Mouse (Mus musculus) forebrain, embryonic 12.5 days (tissue): ENCODE measurements around the gene Kcnj15. TPM values are rescaled to one million over a fixed set of nuclear protein-coding genes. Genes with fewer than 3 reads are reported as not detected.

Experiments used
- ATAC-seq: fragments of 200-750 bp; cut with Nextera tagmentation; 2 replicates; pipeline ENCODE4 v1.8.0; 2017; ENCODE audit warnings: moderate TSS enrichment; ENCODE audit not compliant: low FRiP score
- H3K27ac ChIP-seq: fragments of 300-500 bp; sonication (generic); 2 replicates; pipeline ENCODE4 v1.5.1; 2016; ENCODE audit warnings: mild to moderate bottlenecking
- H3K27me3 ChIP-seq: fragments of 300-500 bp; sonication (generic); 2 replicates; pipeline ENCODE4 v1.6.1; 2016; ENCODE audit warnings: mild to moderate bottlenecking
- H3K36me3 ChIP-seq: fragments of 300-500 bp; sonication (generic); replicated peaks from 2 replicates; pipeline ENCODE4 v1.6.1; 2016; ENCODE audit warnings: mild to moderate bottlenecking
- H3K4me1 ChIP-seq: fragments of 300-500 bp; sonication (generic); 2 replicates; pipeline ENCODE4 v1.6.1; 2016
- H3K4me2 ChIP-seq: fragments of 300-500 bp; sonication (generic); 2 replicates; pipeline ENCODE4 v1.6.1; 2016; ENCODE audit warnings: mild to moderate bottlenecking, moderate library complexity
- H3K4me3 ChIP-seq: fragments of 300-500 bp; sonication (generic); replicated peaks from 2 replicates; pipeline ENCODE4 v1.5.1; 2016; ENCODE audit warnings: mild to moderate bottlenecking
- H3K9ac ChIP-seq: fragments of 300-500 bp; sonication (generic); 2 replicates; pipeline ENCODE4 v1.6.1; 2016; ENCODE audit warnings: mild to moderate bottlenecking
- H3K9me3 ChIP-seq: fragments of 300-500 bp; sonication (generic); 2 replicates; pipeline ENCODE4 v1.6.1; 2016
- WGBS: fragments of 180-500 bp; shearing (Covaris S2); methylation state at CpG from one replicate; pipeline ENCODE4 v1.1.7; 2016; 5-methylcytosine and 5-hydroxymethylcytosine counted together
- polyA plus RNA-seq: library from polyadenylated mRNA; unstranded; fragments of >200 nt; fragmentation: Nextera tagmentation; extraction: Ambion mirVana; gene quantifications from 2 replicates; pipeline ENCODE4 v1.2.1, GENCODE M21; 2016

The Kcnj15 gene
- polyA plus RNA-seq, 1 experiment from 2014 or later: 0.24 TPM

GRCm38 (mm10) chr16:95321945-95322625 is 64.7 kb downstream of the Kcnj15 start:
- Histone ChIP-seq H3K27me3 (no peaks in the 10 kb centered on the region), H3K4me3 (no peak overlapping the region), H3K36me3 (no peaks in the 10 kb centered on the region), H3K27ac (no peak overlapping the region), H3K9me3 (no peaks in the 10 kb centered on the region), H3K4me1 (no peaks in the 10 kb centered on the region), H3K9ac (no peak overlapping the region), H3K4me2 (no peak overlapping the region)
- 81% methylated on average over 9 of the region's 9 CpGs for WGBS
- ATAC-seq: no peak

- H3K4me1 ChIP-seq: no peaks in the 10 kb centered on the region
- H3K9ac ChIP-seq: no peak overlapping the region
- no peaks in the 10 kb centered on the region for H3K36me3 ChIP-seq
- H3K27me3 ChIP-seq: no peaks in the 10 kb centered on the region
- no peak for ATAC-seq
- no peak overlapping the region for H3K27ac ChIP-seq
- 88% methylated on average over 5 of the region's 5 CpGs for WGBS
- no peaks in the 10 kb centered on the region for H3K9me3 ChIP-seq
- no peak overlapping the region for H3K4me3 ChIP-seq
- no peak overlapping the region for H3K4me2 ChIP-seq
Measured at GRCm38 (mm10) chr16:95332159-95332558, 74.8 kb downstream of the Kcnj15 start.

GRCm38 (mm10) chr16:95340885-95341791 is 83.8 kb downstream of the Kcnj15 start:
- H3K9ac ChIP-seq: 0 out of 2 replicates have a peak overlapping the region, but pooled peaks have one; percentile 8
- no peaks in the 10 kb centered on the region for H3K36me3 ChIP-seq
- H3K4me2 ChIP-seq: peak overlapping the region; percentile 42
- no peak overlapping the region for H3K27ac ChIP-seq
- ATAC-seq: peak; percentile 86
- peaks cover 5% of the 10 kb centered on the region; the same call in 1 of the 2 replicates for H3K27me3 ChIP-seq
- H3K9me3 ChIP-seq: no peaks in the 10 kb centered on the region
- WGBS: 22% methylated on average over 28 of the region's 28 CpGs
- H3K4me1 ChIP-seq: peaks cover 10% of the 10 kb centered on the region
- peak overlapping the region; percentile 15; the same call in 1 of the 2 replicates for H3K4me3 ChIP-seq

- Histone ChIP-seq H3K9ac (no peak overlapping the region), H3K27me3 (peaks cover 5% of the 10 kb centered on the region; the same call in 1 of the 2 replicates), H3K4me2 (no peak overlapping the region), H3K4me1 (peaks cover 10% of the 10 kb centered on the region), H3K9me3 (no peaks in the 10 kb centered on the region), H3K36me3 (no peaks in the 10 kb centered on the region), H3K27ac (no peak overlapping the region), H3K4me3 (no peak overlapping the region)
- no peak for ATAC-seq
- 76% methylated on average over 8 of the region's 8 CpGs for WGBS
Measured at GRCm38 (mm10) chr16:95342030-95342429, 84.7 kb downstream of the Kcnj15 start.

GRCm38 (mm10) chr16:95344961-95345360 is 87.6 kb downstream of the Kcnj15 start:
- Histone ChIP-seq H3K4me3 (no peak overlapping the region), H3K4me1 (peaks cover 10% of the 10 kb centered on the region), H3K36me3 (no peaks in the 10 kb centered on the region), H3K4me2 (no peak overlapping the region), H3K9ac (no peak overlapping the region), H3K27ac (no peak overlapping the region), H3K27me3 (peaks cover under 1% of the 10 kb centered on the region; the same call in 1 of the 2 replicates), H3K9me3 (no peaks in the 10 kb centered on the region)
- ATAC-seq: no peak
- WGBS: 66% methylated on average over 10 of the region's 10 CpGs

GRCm38 (mm10) chr16:95345882-95346281 is 88.5 kb downstream of the Kcnj15 start:
- H3K9ac ChIP-seq: no peak overlapping the region
- no peaks in the 10 kb centered on the region for H3K36me3 ChIP-seq
- peaks cover 8% of the 10 kb centered on the region for H3K4me1 ChIP-seq
- H3K4me2 ChIP-seq: no peak overlapping the region
- H3K27ac ChIP-seq: no peak overlapping the region
- WGBS: 8% methylated on average over 7 of the region's 7 CpGs
- no peaks in the 10 kb centered on the region for H3K27me3 ChIP-seq
- no peak overlapping the region for H3K4me3 ChIP-seq
- ATAC-seq: no peak
- no peaks in the 10 kb centered on the region for H3K9me3 ChIP-seq

- WGBS: 15% methylated on average over 3 of the region's 3 CpGs
- Histone ChIP-seq H3K9me3 (no peaks in the 10 kb centered on the region), H3K27ac (no peak overlapping the region)
Measured at GRCm38 (mm10) chr16:95347202-95347601, 89.8 kb downstream of the Kcnj15 start.

GRCm38 (mm10) chr16:95348555-95348954 is 91.2 kb downstream of the Kcnj15 start:
- no peaks in the 10 kb centered on the region for H3K9me3 ChIP-seq
- no peak overlapping the region for H3K27ac ChIP-seq
- WGBS: 91% methylated on average over 9 of the region's 9 CpGs

More at GRCm38 (mm10) chr16:95347202-95347601, 89.8 kb downstream of the Kcnj15 start:
- H3K4me1 ChIP-seq: peaks cover 4% of the 10 kb centered on the region
- no peak overlapping the region for H3K4me2 ChIP-seq
- no peak for ATAC-seq
- H3K9ac ChIP-seq: no peak overlapping the region
- no peaks in the 10 kb centered on the region for H3K36me3 ChIP-seq
- no peak overlapping the region for H3K4me3 ChIP-seq
- no peaks in the 10 kb centered on the region for H3K27me3 ChIP-seq

GRCm38 (mm10) chr16:95349344-95349743 is 92.0 kb downstream of the Kcnj15 start:
- Histone ChIP-seq H3K4me1 (peaks cover 5% of the 10 kb centered on the region), H3K4me2 (no peak overlapping the region), H3K27me3 (no peaks in the 10 kb centered on the region; the same call in 1 of the 2 replicates), H3K36me3 (no peaks in the 10 kb centered on the region), H3K27ac (no peak overlapping the region), H3K9me3 (no peaks in the 10 kb centered on the region), H3K9ac (no peak overlapping the region), H3K4me3 (no peak overlapping the region)
- no peak for ATAC-seq
- 90% methylated on average over 6 of the region's 6 CpGs for whole genome bisulfite sequencing

More at GRCm38 (mm10) chr16:95348555-95348954, 91.2 kb downstream of the Kcnj15 start:
- no peak for ATAC-seq
- no peak overlapping the region for H3K4me3 ChIP-seq
- H3K27me3 ChIP-seq: no peaks in the 10 kb centered on the region
- no peak overlapping the region for H3K9ac ChIP-seq
- H3K4me2 ChIP-seq: no peak overlapping the region
- H3K36me3 ChIP-seq: no peaks in the 10 kb centered on the region
- peaks cover 5% of the 10 kb centered on the region for H3K4me1 ChIP-seq

GRCm38 (mm10) chr16:95349745-95350144 is 92.4 kb downstream of the Kcnj15 start:
- no peak for ATAC-seq
- no peak overlapping the region for H3K27ac ChIP-seq

More at GRCm38 (mm10) chr16:95349745-95350144, 92.4 kb downstream of the Kcnj15 start:
- Histone ChIP-seq H3K4me1 (peaks cover 5% of the 10 kb centered on the region), H3K4me3 (no peak overlapping the region), H3K9me3 (no peaks in the 10 kb centered on the region), H3K9ac (no peak overlapping the region), H3K4me2 (no peak overlapping the region), H3K27me3 (no peaks in the 10 kb centered on the region; the same call in 1 of the 2 replicates), H3K36me3 (no peaks in the 10 kb centered on the region)
- WGBS: 84% methylated on average over 5 of the region's 5 CpGs
